Mouse (Mus musculus) central nervous system, embryonic 14 days (tissue): ENCODE measurements around the gene H2al2c. TPM values are rescaled to one million over a fixed set of nuclear protein-coding genes. Genes with fewer than 3 reads are reported as not detected.

Experiments used
- polyA plus RNA-seq: library from polyadenylated mRNA; depleted of rRNA; stranded (reverse); fragments of >200 nt; gene quantifications from 2 replicates; pipeline ENCODE4 v1.2.3, GENCODE M21; 2012; rRNA removed

The H2al2c gene
- polyA plus RNA-seq = not detected in 2 replicates

GRCm38 (mm10) chrY:2598799-2599198 is at the start of gene H2al2c:
TSS of gene H2al2c (plus strand) at chrY:2599099.

Other genes with a start within 250 kb of the H2al2c start
- not detected in 2 replicates for gene Sry, start 64.6 kb downstream of the H2al2c start, polyA plus RNA-seq
- not detected in 2 replicates for gene H2al2b, start 121.6 kb downstream of the H2al2c start, polyA plus RNA-seq
- not detected in 2 replicates for gene Gm4064, start 197.1 kb downstream of the H2al2c start, polyA plus RNA-seq
- not detected in 2 replicates for gene Rbmy, start 231.6 kb downstream of the H2al2c start, polyA plus RNA-seq
- 0.04 TPM in 1 of 2 replicates, not detected in the other for gene Gm10256, start 231.6 kb downstream of the H2al2c start, polyA plus RNA-seq